Mouse (Mus musculus) embryo, embryonic 10.5 days (tissue): ENCODE measurements at regions not wholly inside any gene's neighbourhood (a gene's known extent, or its start where the extent isn't known, plus 50 kb on each side); places are given as distances from the start of the nearest gene placed in this dataset.

Source experiments
- DNase-seq: peaks from one replicate; pipeline ENCODE4 v3.0.0-alpha.2; 2015; ENCODE audit warnings: low spot score

- DNase-seq = no peak
These were observed 409.2 kb downstream of the Nr4a2 start for GRCm38 (mm10) chr2:56714568-56714967.

- peak; percentile 77 for DNase-seq
These were observed 440.2 kb downstream of the Nr4a2 start for GRCm38 (mm10) chr2:56683574-56683973.

DNA sequence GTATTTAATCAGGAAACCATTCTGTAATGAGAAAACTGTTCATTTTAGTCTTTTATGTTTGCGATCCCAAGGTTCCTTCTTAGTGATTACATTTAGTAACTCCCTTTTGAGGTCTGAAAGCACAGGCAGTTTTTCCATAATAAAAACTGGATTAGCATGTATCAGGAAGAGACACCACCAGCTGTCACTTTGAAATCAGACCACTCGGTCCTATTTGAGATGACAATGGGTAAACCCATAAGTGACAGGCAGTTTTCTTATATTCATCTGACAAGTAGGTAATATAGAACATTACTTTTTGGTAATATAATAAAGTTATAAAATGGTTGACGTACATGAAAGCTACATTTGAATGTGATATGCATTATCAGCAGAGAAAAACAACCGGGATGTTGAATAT lies 449.9 kb downstream of the Nr4a2 start:
- DNase-seq = no peak

GRCm38 (mm10) chr2:56672711-56673110 lies 451.1 kb downstream of the Nr4a2 start:
- DNase-seq = no peak

DNA sequence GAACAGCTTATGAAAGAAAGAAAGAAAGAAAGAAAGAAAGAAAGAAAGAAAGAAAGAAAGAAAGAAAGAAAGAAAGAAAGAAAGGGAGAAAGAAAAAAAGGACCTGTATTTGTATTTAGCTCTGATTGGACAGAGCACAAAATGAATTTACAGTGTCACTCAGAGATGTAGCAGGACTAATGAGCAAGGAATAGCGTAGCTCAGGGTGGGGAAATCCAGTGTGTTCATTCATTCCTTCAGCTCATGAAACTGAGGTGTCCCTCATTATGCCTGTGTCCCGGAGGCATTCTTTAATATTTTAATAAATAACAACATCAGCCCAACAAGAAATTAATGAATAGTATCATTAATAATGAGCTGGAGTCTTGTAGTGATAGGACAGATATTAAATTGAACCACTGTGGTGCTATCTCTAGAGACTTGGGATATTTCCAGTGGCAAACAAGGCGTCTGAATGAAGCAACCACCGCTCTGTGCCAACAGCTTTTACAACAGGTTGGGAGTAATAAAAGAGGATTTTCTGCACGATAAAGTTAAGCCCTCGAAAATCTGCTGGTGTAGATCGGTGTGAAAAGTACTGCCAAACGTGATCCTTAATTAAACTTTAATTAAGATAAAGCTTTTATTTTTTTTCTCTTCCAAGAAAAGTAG lies 461.4 kb downstream of the Nr4a2 start:
- no peak for DNase-seq
